Mouse (Mus musculus) stomach, embryonic 14.5 days (tissue): ENCODE data around the gene Adamts9. TPM values are rescaled to one million over a fixed set of nuclear protein-coding genes. Genes with fewer than 3 reads are reported as not detected.

Source experiments
- ATAC-seq: fragments of 200-750 bp; cut with Nextera tagmentation; 2 replicates; pipeline ENCODE4 v1.8.0; 2017; ENCODE audit warnings: low read depth, moderate TSS enrichment; ENCODE audit not compliant: insufficient number of reproducible peaks, insufficient read depth, low FRiP score
- H3K27ac ChIP-seq: fragments of 300-500 bp; sonication (generic); 2 replicates; pipeline ENCODE4 v1.5.1; 2014; ENCODE audit warnings: mild to moderate bottlenecking, low read length, moderate library complexity, mixed read lengths
- H3K27me3 ChIP-seq: fragments of 300-500 bp; sonication (generic); 2 replicates; pipeline ENCODE4 v1.6.1; 2014; ENCODE audit warnings: low read length, control low read depth, mixed read lengths; ENCODE audit not compliant: control insufficient read depth, insufficient read depth
- H3K36me3 ChIP-seq: fragments of 300-500 bp; sonication (generic); 2 replicates; pipeline ENCODE4 v1.6.1; 2014; ENCODE audit warnings: mild to moderate bottlenecking, control low read depth, low read length, moderate library complexity, mixed read lengths; ENCODE audit not compliant: control insufficient read depth, insufficient read depth
- H3K4me1 ChIP-seq: fragments of 300-500 bp; sonication (generic); 2 replicates; pipeline ENCODE4 v1.6.1; 2014; ENCODE audit warnings: low read length, control low read depth, mixed read lengths; ENCODE audit not compliant: control insufficient read depth, insufficient read depth
- H3K4me2 ChIP-seq: fragments of 300-500 bp; sonication (generic); replicated peaks from 2 replicates; pipeline ENCODE4 v1.6.1; 2014; ENCODE audit warnings: low read depth, low read length, control low read depth
- H3K4me3 ChIP-seq: fragments of 300-500 bp; sonication (generic); 2 replicates; pipeline ENCODE4 v1.5.1; 2014; ENCODE audit warnings: low read depth, low read length, control low read depth
- H3K9ac ChIP-seq: fragments of 300-500 bp; sonication (generic); replicated peaks from 2 replicates; pipeline ENCODE4 v1.6.1; 2014; ENCODE audit warnings: low read depth, mild to moderate bottlenecking, control low read depth, low read length, moderate library complexity, mixed read lengths
- H3K9me3 ChIP-seq: fragments of 300-500 bp; sonication (generic); 2 replicates; pipeline ENCODE4 v1.6.1; 2016; ENCODE audit warnings: low read depth, low read length, control low read depth; ENCODE audit not compliant: control insufficient read depth
- WGBS: fragments of 180-500 bp; shearing (Covaris S2); extraction: QIAGEN DNeasy Blood & Tissue Kit; methylation state at CpG from one replicate; pipeline ENCODE4 v1.1.7; 2014; 5-methylcytosine and 5-hydroxymethylcytosine counted together
- polyA plus RNA-seq: library from polyadenylated mRNA; unstranded; fragments of >200 nt; fragmentation: Nextera tagmentation; extraction: Ambion mirVana; gene quantifications from 2 replicates; pipeline ENCODE4 v1.2.1, GENCODE M21; 2014

Adamts9 gene
- polyA plus RNA-seq, 1 experiment from 2014 or later = 9.9 TPM

- WGBS = 83% methylated on average over 5 of the region's 5 CpGs
- ATAC-seq = no peak
These were observed 64.5 kb downstream of the Adamts9 start for GRCm38 (mm10) chr6:92878771-92879170.

GRCm38 (mm10) chr6:92877236-92877635, 66.1 kb downstream of the Adamts9 start:
- Histone ChIP-seq H3K9me3 (no peaks in the 10 kb centered on the region), H3K4me3 (no peak overlapping the region), H3K4me2 (no peak overlapping the region), H3K4me1 (no peaks in the 10 kb centered on the region), H3K9ac (no peak overlapping the region), H3K36me3 (peaks cover 12% of the 10 kb centered on the region; the same call in 1 of the 2 replicates), H3K27me3 (no peaks in the 10 kb centered on the region), H3K27ac (no peak overlapping the region)
- 91% methylated on average over 4 of the region's 4 CpGs for WGBS
- ATAC-seq = no peak

More at GRCm38 (mm10) chr6:92878771-92879170, 64.5 kb downstream of the Adamts9 start:
- H3K27ac ChIP-seq = no peak overlapping the region
- peaks cover 11% of the 10 kb centered on the region; the same call in 1 of the 2 replicates for H3K36me3 ChIP-seq
- no peaks in the 10 kb centered on the region for H3K9me3 ChIP-seq
- H3K9ac ChIP-seq = no peak overlapping the region
- no peak overlapping the region for H3K4me3 ChIP-seq
- no peak overlapping the region for H3K4me2 ChIP-seq
- H3K27me3 ChIP-seq = no peaks in the 10 kb centered on the region
- H3K4me1 ChIP-seq = no peaks in the 10 kb centered on the region

- 58% methylated on average over 5 of the region's 5 CpGs for WGBS
These were observed 67.2 kb downstream of the Adamts9 start for GRCm38 (mm10) chr6:92876121-92876520.

GRCm38 (mm10) chr6:92875340-92875739, 68.0 kb downstream of the Adamts9 start:
- 91% methylated on average over 2 of the region's 2 CpGs for WGBS
- H3K27me3 ChIP-seq = no peaks in the 10 kb centered on the region
- H3K9me3 ChIP-seq = no peaks in the 10 kb centered on the region
- no peaks in the 10 kb centered on the region for H3K4me1 ChIP-seq
- H3K27ac ChIP-seq = no peak overlapping the region
- no peak overlapping the region for H3K4me2 ChIP-seq
- H3K9ac ChIP-seq = no peak overlapping the region
- H3K4me3 ChIP-seq = no peak overlapping the region
- no peak for ATAC-seq
- peaks cover 6% of the 10 kb centered on the region; the same call in 1 of the 2 replicates for H3K36me3 ChIP-seq

More at GRCm38 (mm10) chr6:92876121-92876520, 67.2 kb downstream of the Adamts9 start:
- Histone ChIP-seq H3K27ac (no peak overlapping the region), H3K36me3 (peaks cover 10% of the 10 kb centered on the region; the same call in 1 of the 2 replicates), H3K9me3 (no peaks in the 10 kb centered on the region), H3K27me3 (no peaks in the 10 kb centered on the region), H3K4me3 (no peak overlapping the region), H3K4me2 (no peak overlapping the region), H3K9ac (no peak overlapping the region), H3K4me1 (no peaks in the 10 kb centered on the region)
- ATAC-seq = no peak

DNA sequence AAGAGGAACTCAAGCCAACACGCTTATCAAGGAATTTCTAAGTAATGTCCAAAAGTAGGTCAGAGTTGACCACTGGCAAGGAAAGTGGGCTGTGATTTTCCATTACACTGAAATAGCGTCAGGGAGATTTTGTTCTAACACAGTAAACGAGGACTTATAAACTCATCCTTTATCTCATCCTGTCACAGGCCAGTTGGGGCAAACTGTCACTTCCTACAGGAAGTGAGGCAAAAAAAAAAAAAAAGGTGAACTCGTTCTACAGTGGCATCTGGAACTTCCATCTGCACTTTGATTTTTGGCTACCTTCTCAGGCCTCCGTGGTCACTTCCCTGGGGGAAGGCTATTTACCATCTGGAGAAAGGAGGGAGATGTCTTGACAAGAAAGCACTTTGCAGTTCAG, 68.4 kb downstream of the Adamts9 start:
- Histone ChIP-seq H3K27me3 (no peaks in the 10 kb centered on the region), H3K4me2 (no peak overlapping the region), H3K9ac (no peak overlapping the region), H3K4me3 (no peak overlapping the region), H3K36me3 (peaks cover 6% of the 10 kb centered on the region; the same call in 1 of the 2 replicates), H3K9me3 (no peaks in the 10 kb centered on the region), H3K27ac (no peak overlapping the region), H3K4me1 (peaks cover 3% of the 10 kb centered on the region)
- ATAC-seq = no peak
- WGBS = 60% methylated on average over 5 of the region's 5 CpGs

GRCm38 (mm10) chr6:92872766-92873165, 70.5 kb downstream of the Adamts9 start:
- 78% methylated on average over 10 of the region's 10 CpGs for WGBS
- H3K9ac ChIP-seq = no peak overlapping the region
- no peak overlapping the region for H3K4me3 ChIP-seq
- no peaks in the 10 kb centered on the region for H3K9me3 ChIP-seq
- H3K27ac ChIP-seq = no peak overlapping the region
- no peaks in the 10 kb centered on the region for H3K27me3 ChIP-seq
- H3K36me3 ChIP-seq = peaks cover 4% of the 10 kb centered on the region; the same call in 1 of the 2 replicates
- H3K4me1 ChIP-seq = peaks cover 16% of the 10 kb centered on the region
- H3K4me2 ChIP-seq = no peak overlapping the region
- ATAC-seq = no peak

GRCm38 (mm10) chr6:92871813-92872212, 71.5 kb downstream of the Adamts9 start:
- no peaks in the 10 kb centered on the region for H3K27me3 ChIP-seq

DNA sequence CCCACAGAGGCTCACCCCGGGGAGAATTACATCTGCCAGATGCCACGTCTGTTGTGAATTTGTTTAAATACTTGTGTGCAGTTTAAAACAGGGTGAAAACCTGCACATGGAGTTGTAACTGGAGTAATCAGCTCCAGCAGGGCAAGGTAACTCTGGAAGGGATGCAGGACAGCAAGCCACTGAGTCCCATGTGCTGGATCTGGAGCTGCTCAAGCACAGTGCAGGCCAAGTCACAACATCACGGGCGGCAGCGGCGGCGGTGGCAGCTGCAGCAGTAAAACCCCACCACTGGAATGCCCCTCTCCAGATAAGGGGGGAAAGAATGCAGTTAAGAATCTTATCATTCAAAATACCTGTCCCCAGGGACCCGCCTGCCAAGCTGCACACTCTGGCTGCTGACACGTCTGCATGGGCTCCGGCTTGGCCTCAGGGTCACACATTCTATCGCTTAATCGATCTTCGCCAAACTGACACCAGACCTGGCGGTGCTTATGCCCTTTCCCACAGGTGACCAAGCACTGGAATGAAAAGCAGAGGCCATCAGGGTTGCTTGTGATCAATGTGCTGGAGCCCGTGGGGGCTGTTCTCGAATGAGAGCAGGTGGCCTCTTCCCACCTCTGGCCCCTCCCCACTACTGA, 73.6 kb downstream of the Adamts9 start:
- ATAC-seq = peak; percentile 67; the same call in 1 of the 2 replicates
- no peak overlapping the region for H3K4me3 ChIP-seq
- H3K4me2 ChIP-seq = peak overlapping the region; percentile 7; the same call in 1 of the 2 replicates
- WGBS = 21% methylated on average over 16 of the region's 16 CpGs
- H3K36me3 ChIP-seq = peaks cover 4% of the 10 kb centered on the region; the same call in 1 of the 2 replicates
- no peak overlapping the region for H3K9ac ChIP-seq
- H3K27me3 ChIP-seq = no peaks in the 10 kb centered on the region
- H3K27ac ChIP-seq = peak overlapping the region; percentile 95
- no peaks in the 10 kb centered on the region for H3K9me3 ChIP-seq
- H3K4me1 ChIP-seq = peaks cover 22% of the 10 kb centered on the region

More at GRCm38 (mm10) chr6:92871813-92872212, 71.5 kb downstream of the Adamts9 start:
- no peaks in the 10 kb centered on the region for H3K9me3 ChIP-seq
- H3K9ac ChIP-seq = no peak overlapping the region
- peaks cover 4% of the 10 kb centered on the region; the same call in 1 of the 2 replicates for H3K36me3 ChIP-seq
- peaks cover 22% of the 10 kb centered on the region for H3K4me1 ChIP-seq
- no peak for ATAC-seq
- H3K4me2 ChIP-seq = no peak overlapping the region
- no peak overlapping the region for H3K27ac ChIP-seq
- H3K4me3 ChIP-seq = no peak overlapping the region
- WGBS = 57% methylated on average over 4 of the region's 4 CpGs
